Mouse (Mus musculus): ENCODE measurements around the gene Sema3b. TPM values are rescaled to one million over a fixed set of nuclear protein-coding genes. Genes with fewer than 3 reads are reported as not detected.

Gene Sema3b
- polyA plus RNA-seq, 1 experiment from 2014 or later, result 14.9 TPM

DNA sequence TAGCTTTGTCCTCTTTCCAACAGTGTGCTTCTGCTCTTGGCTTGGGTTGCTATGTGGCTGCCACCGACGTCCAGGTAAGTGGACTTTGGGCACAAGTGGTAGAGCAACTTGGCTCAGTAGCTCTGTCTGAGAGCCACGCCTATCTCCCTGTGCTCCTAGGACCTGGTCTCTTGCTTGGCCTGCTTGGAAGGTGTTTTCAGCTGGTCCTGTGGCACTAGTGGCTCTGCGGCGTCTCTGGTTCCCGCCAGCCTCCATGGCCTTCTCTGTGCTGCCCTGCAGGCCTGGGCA is 18.3 kb downstream of the Sema3b start:
- H3K4me1 ChIP-seq (ENCODE audit: control insufficient read depth, insufficient read depth, low read length), result peaks cover 31% of the 10 kb centered on the region
- H3K4me2 ChIP-seq (ENCODE audit: low read depth, low read length), result peak overlapping the region; percentile 34
- H3K27ac ChIP-seq (ENCODE audit: low read length), result peak overlapping the region; percentile 68
- no peaks in the 10 kb centered on the region for H3K9me3 ChIP-seq (replicated peaks; ENCODE audit: control insufficient read depth, low read length)
- no peak for ATAC-seq (ENCODE audit: insufficient read depth, low FRiP score)
- WGBS, result 80% methylated on average over 6 of the region's 6 CpGs
- peak overlapping the region; percentile 11; the same call in 1 of the 2 replicates for H3K9ac ChIP-seq (ENCODE audit: low read length)
- peaks cover 22% of the 10 kb centered on the region for H3K36me3 ChIP-seq (ENCODE audit: control insufficient read depth, insufficient read depth, low read length)
- H3K4me3 ChIP-seq (replicated peaks; ENCODE audit: low read length), result 0 out of 2 replicates have a peak overlapping the region, but pooled peaks have one; percentile 4
- H3K27me3 ChIP-seq (ENCODE audit: control insufficient read depth, insufficient read depth, low read length), result no peaks in the 10 kb centered on the region

- Histone ChIP-seq H3K9me3 (replicated peaks; ENCODE audit: control insufficient read depth, low read length) (no peaks in the 10 kb centered on the region), H3K27ac (ENCODE audit: low read length) (peak overlapping the region; percentile 68), H3K36me3 (ENCODE audit: control insufficient read depth, insufficient read depth, low read length) (peaks cover 22% of the 10 kb centered on the region), H3K27me3 (ENCODE audit: control insufficient read depth, insufficient read depth, low read length) (no peaks in the 10 kb centered on the region), H3K4me1 (ENCODE audit: control insufficient read depth, insufficient read depth, low read length) (peaks cover 31% of the 10 kb centered on the region), H3K4me2 (ENCODE audit: low read depth, low read length) (peak overlapping the region; percentile 34), H3K4me3 (replicated peaks; ENCODE audit: low read length) (peak overlapping the region; percentile 4), H3K9ac (ENCODE audit: low read length) (peak overlapping the region; percentile 11; the same call in 1 of the 2 replicates)
- 69% methylated on average over 25 of the region's 25 CpGs for WGBS
- ATAC-seq (ENCODE audit: insufficient read depth, low FRiP score), result peak; percentile 35; the same call in 1 of the 2 replicates
These were observed 18.8 kb downstream of the Sema3b start for GRCm38 (mm10) chr9:107590058-107590772.

GRCm38 (mm10) chr9:107587833-107588639 is 21.0 kb downstream of the Sema3b start:
- Histone ChIP-seq H3K9me3 (replicated peaks; ENCODE audit: control insufficient read depth, low read length) (no peaks in the 10 kb centered on the region), H3K27me3 (ENCODE audit: control insufficient read depth, insufficient read depth, low read length) (no peaks in the 10 kb centered on the region), H3K4me3 (replicated peaks; ENCODE audit: low read length) (peak overlapping the region; percentile 90), H3K4me1 (ENCODE audit: control insufficient read depth, insufficient read depth, low read length) (peaks cover 31% of the 10 kb centered on the region), H3K36me3 (ENCODE audit: control insufficient read depth, insufficient read depth, low read length) (peaks cover 22% of the 10 kb centered on the region), H3K9ac (ENCODE audit: low read length) (peak overlapping the region; percentile 83), H3K4me2 (ENCODE audit: low read depth, low read length) (peak overlapping the region; percentile 76), H3K27ac (ENCODE audit: low read length) (peak overlapping the region; percentile 61)
- 2% methylated on average over 33 of the region's 33 CpGs for WGBS
- ATAC-seq (ENCODE audit: insufficient read depth, low FRiP score), result peak; percentile 7; the same call in 1 of the 2 replicates

GRCm38 (mm10) chr9:107586974-107587832 is 21.8 kb downstream of the Sema3b start, which contains the start of gene Ifrd2:
Gene Ifrd2 (plus strand): TSS chr9:107587642.
- Histone ChIP-seq H3K27me3 (ENCODE audit: control insufficient read depth, insufficient read depth, low read length) (no peaks in the 10 kb centered on the region), H3K4me3 (replicated peaks; ENCODE audit: low read length) (peak within 1 kb of the TSS; percentile 90), H3K36me3 (ENCODE audit: control insufficient read depth, insufficient read depth, low read length) (peaks cover 18% of the 10 kb centered on the region), H3K4me2 (ENCODE audit: low read depth, low read length) (peak within 1 kb of the TSS; percentile 76), H3K9me3 (replicated peaks; ENCODE audit: control insufficient read depth, low read length) (no peaks in the 10 kb centered on the region), H3K9ac (ENCODE audit: low read length) (peak within 1 kb of the TSS; percentile 83), H3K27ac (ENCODE audit: low read length) (peak within 1 kb of the TSS; percentile 64), H3K4me1 (ENCODE audit: control insufficient read depth, insufficient read depth, low read length) (peaks cover 31% of the 10 kb centered on the region)
- 12% methylated on average over 46 of the region's 46 CpGs for WGBS
- peak; percentile 98 for ATAC-seq (ENCODE audit: insufficient read depth, low FRiP score)

DNA sequence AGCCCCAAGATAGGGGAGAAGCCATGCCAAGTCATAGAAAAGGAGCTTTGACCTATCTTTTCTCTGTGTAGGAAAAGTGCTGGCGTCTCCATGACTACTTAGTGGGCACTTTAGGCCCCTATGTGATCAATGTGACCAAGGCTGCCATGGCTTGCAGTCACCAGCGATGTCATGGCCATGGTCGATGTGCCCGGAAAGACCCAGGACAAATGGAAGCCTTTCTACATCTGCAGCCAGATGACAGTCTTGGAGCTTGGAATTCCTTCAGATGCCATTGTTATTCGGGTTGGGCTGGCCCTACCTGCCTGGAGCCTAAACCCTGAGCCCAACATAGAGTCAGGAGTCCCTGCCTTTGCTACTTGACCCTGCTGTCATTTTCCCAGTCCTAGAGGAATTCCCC is 22.5 kb downstream of the Sema3b start:
- H3K27ac ChIP-seq (ENCODE audit: low read length), result no peak overlapping the region
- WGBS, result 90% methylated on average over 5 of the region's 5 CpGs

DNA sequence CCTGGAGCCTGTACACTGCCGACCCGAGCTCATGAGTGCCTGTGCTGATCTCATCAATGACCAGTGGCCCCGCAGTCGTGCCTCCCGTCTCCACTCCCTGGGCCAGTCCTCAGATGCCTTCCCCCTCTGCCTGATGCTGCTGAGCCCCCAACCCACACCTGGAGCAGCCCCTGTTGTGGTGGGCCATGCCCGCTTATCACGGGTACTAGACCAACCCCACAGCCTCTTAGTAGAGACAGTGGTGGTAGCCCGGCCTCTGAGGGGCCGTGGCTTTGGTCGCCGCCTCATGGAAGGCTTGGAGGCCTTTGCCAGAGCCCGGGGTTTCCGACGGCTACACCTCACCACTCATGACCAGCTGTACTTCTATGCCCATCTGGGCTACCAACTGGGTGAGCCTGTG is 25.9 kb downstream of the Sema3b start:
- Histone ChIP-seq H3K4me2 (ENCODE audit: low read depth, low read length) (no peak overlapping the region), H3K9ac (ENCODE audit: low read length) (no peak overlapping the region), H3K27me3 (ENCODE audit: control insufficient read depth, insufficient read depth, low read length) (no peaks in the 10 kb centered on the region), H3K9me3 (replicated peaks; ENCODE audit: control insufficient read depth, low read length) (no peaks in the 10 kb centered on the region), H3K36me3 (ENCODE audit: control insufficient read depth, insufficient read depth, low read length) (no peaks in the 10 kb centered on the region; the same call in 1 of the 2 replicates), H3K27ac (ENCODE audit: low read length) (no peak overlapping the region), H3K4me3 (replicated peaks; ENCODE audit: low read length) (no peak overlapping the region), H3K4me1 (ENCODE audit: control insufficient read depth, insufficient read depth, low read length) (peaks cover 18% of the 10 kb centered on the region; the same call in 1 of the 2 replicates)
- ATAC-seq (ENCODE audit: insufficient read depth, low FRiP score), result no peak
- 87% methylated on average over 14 of the region's 14 CpGs for WGBS

More for the DNA sequence above, 22.5 kb downstream of the Sema3b start:
- H3K27me3 ChIP-seq (ENCODE audit: control insufficient read depth, insufficient read depth, low read length), result no peaks in the 10 kb centered on the region
- ATAC-seq (ENCODE audit: insufficient read depth, low FRiP score), result no peak
- no peak overlapping the region for H3K4me3 ChIP-seq (replicated peaks; ENCODE audit: low read length)
- H3K4me2 ChIP-seq (ENCODE audit: low read depth, low read length), result no peak overlapping the region
- H3K9me3 ChIP-seq (replicated peaks; ENCODE audit: control insufficient read depth, low read length), result no peaks in the 10 kb centered on the region
- H3K36me3 ChIP-seq (ENCODE audit: control insufficient read depth, insufficient read depth, low read length), result peaks cover 13% of the 10 kb centered on the region
- peaks cover 31% of the 10 kb centered on the region for H3K4me1 ChIP-seq (ENCODE audit: control insufficient read depth, insufficient read depth, low read length)
- H3K9ac ChIP-seq (ENCODE audit: low read length), result no peak overlapping the region

- WGBS, result 83% methylated on average over 7 of the region's 7 CpGs
- Histone ChIP-seq H3K36me3 (ENCODE audit: control insufficient read depth, insufficient read depth, low read length) (no peaks in the 10 kb centered on the region; the same call in 1 of the 2 replicates), H3K4me1 (ENCODE audit: control insufficient read depth, insufficient read depth, low read length) (peaks cover 16% of the 10 kb centered on the region; the same call in 1 of the 2 replicates), H3K27me3 (ENCODE audit: control insufficient read depth, insufficient read depth, low read length) (no peaks in the 10 kb centered on the region), H3K4me2 (ENCODE audit: low read depth, low read length) (no peak overlapping the region), H3K9me3 (replicated peaks; ENCODE audit: control insufficient read depth, low read length) (no peaks in the 10 kb centered on the region), H3K4me3 (replicated peaks; ENCODE audit: low read length) (no peak overlapping the region), H3K27ac (ENCODE audit: low read length) (no peak overlapping the region), H3K9ac (ENCODE audit: low read length) (no peak overlapping the region)
- ATAC-seq (ENCODE audit: insufficient read depth, low FRiP score), result no peak
These were observed 26.4 kb downstream of the Sema3b start for GRCm38 (mm10) chr9:107582509-107583062.

DNA sequence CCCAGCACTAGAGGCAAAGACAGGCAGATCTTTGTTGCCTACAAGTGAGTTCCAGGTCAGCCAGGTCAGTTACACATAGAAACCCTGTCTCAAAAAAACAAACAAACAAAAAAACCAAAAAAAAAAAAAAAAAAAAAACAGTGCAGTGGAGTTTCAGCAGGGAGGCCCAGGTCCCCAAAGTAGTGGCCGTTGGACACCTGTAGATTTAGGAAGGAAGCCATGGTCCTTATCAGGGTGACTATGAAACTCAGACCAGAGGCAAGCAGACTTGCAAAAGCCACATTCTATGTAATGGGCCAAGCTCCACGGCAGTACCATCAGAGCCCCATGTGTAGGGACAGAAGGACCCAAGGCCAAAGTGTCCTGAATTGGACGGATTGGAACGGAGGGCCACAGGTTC is 27.4 kb downstream of the Sema3b start:
- peak overlapping the region; percentile 62 for H3K4me2 ChIP-seq (ENCODE audit: low read depth, low read length)
- WGBS, result 66% methylated on average over 4 of the region's 4 CpGs
- no peaks in the 10 kb centered on the region; the same call in 1 of the 2 replicates for H3K36me3 ChIP-seq (ENCODE audit: control insufficient read depth, insufficient read depth, low read length)
- ATAC-seq (ENCODE audit: insufficient read depth, low FRiP score), result no peak
- H3K4me1 ChIP-seq (ENCODE audit: control insufficient read depth, insufficient read depth, low read length), result peaks cover 23% of the 10 kb centered on the region
- H3K4me3 ChIP-seq (replicated peaks; ENCODE audit: low read length), result peak overlapping the region; percentile 55
- no peaks in the 10 kb centered on the region for H3K9me3 ChIP-seq (replicated peaks; ENCODE audit: control insufficient read depth, low read length)
- H3K27me3 ChIP-seq (ENCODE audit: control insufficient read depth, insufficient read depth, low read length), result no peaks in the 10 kb centered on the region
- peak overlapping the region; percentile 94; the same call in 1 of the 2 replicates for H3K27ac ChIP-seq (ENCODE audit: low read length)
- H3K9ac ChIP-seq (ENCODE audit: low read length), result peak overlapping the region; percentile 75
